Mouse (Mus musculus): ENCODE measurements around the gene Fxyd5. TPM values are rescaled to one million over a fixed set of nuclear protein-coding genes. Genes with fewer than 3 reads are reported as not detected.

Fxyd5 gene
- polyA plus RNA-seq, 2 experiments = 17.4 to 28.8 TPM

DNA sequence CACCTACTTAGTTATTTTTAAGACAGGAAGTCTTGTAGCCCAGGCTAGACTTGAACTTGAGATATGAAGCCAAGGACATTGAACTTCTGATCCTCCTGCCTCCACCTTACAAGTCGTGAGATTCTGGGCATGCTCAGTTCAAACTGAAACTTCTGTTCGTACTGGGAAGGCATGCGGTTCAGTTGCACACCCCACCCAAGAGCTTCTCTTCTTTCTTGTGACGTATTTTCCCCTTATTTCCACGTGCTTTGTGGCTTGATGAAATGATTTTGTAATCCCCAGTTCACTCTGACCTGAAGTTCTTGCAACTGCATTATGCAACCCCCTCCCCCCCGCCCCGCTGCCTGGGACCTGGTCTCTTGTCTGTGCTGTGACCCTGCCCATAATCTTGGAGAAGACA, 10.6 kb downstream of the Fxyd5 start:
- no peak for TF ChIP-seq POLR2A (IDR thresholded peaks at IDR 0.05; ENCODE audit: borderline replicate concordance, extremely low read depth, insufficient read depth, insufficient read length)
- H3K27ac ChIP-seq (replicated peaks; ENCODE audit: low read depth, low read length) = no peak overlapping the region
- no peaks in the 10 kb centered on the region for H3K9me3 ChIP-seq (ENCODE audit: control insufficient read depth, low read length)
- H3K4me2 ChIP-seq (replicated peaks; ENCODE audit: low read depth, low read length, severe bottlenecking) = no peak overlapping the region
- H3K4me1 ChIP-seq (ENCODE audit: control insufficient read depth, insufficient read depth, low read length) = no peaks in the 10 kb centered on the region; the same call in 1 of the 2 replicates
- no peaks in the 10 kb centered on the region for H3K36me3 ChIP-seq (ENCODE audit: control insufficient read depth, insufficient read depth, low read length)
- ATAC-seq (ENCODE audit: low FRiP score, low read depth) (no peak), DNase-seq (ENCODE audit: low spot score) (no peak)
- H3K27me3 ChIP-seq (ENCODE audit: control insufficient read depth, insufficient read depth, low read length) = no peaks in the 10 kb centered on the region
- no peak overlapping the region for H3K9ac ChIP-seq (ENCODE audit: low read depth, low read length, severe bottlenecking)
- H3K4me3 ChIP-seq (replicated peaks; ENCODE audit: low read length) = no peak overlapping the region
- 80% methylated on average over 7 of the region's 7 CpGs for WGBS

DNA sequence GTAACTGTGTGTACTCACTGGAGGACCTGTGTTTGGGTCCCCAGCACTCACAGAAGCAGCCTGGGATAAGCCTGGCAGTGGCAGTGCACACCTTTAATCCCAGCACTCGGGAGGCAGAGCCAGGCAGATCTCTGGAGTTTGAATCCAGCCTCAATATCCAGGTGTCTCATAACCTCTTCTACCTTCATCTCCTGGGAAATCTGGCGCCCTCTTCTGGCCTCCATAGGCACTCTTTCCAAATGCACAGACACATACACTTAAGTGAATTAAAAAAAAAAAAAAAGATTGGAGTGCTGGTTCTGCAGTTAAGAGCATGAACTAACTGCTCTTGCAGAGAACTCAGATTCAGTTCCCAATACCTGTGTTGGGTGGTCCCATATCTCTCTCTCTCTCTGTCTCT, 11.6 kb downstream of the Fxyd5 start:
- Histone ChIP-seq H3K4me2 (replicated peaks; ENCODE audit: low read depth, low read length, severe bottlenecking) (no peak overlapping the region), H3K4me1 (ENCODE audit: control insufficient read depth, insufficient read depth, low read length) (no peaks in the 10 kb centered on the region; the same call in 1 of the 2 replicates), H3K36me3 (ENCODE audit: control insufficient read depth, insufficient read depth, low read length) (no peaks in the 10 kb centered on the region), H3K4me3 (replicated peaks; ENCODE audit: low read length) (no peak overlapping the region), H3K9ac (ENCODE audit: low read depth, low read length, severe bottlenecking) (no peak overlapping the region), H3K27ac (replicated peaks; ENCODE audit: low read depth, low read length) (no peak overlapping the region), H3K27me3 (ENCODE audit: control insufficient read depth, insufficient read depth, low read length) (no peaks in the 10 kb centered on the region), H3K9me3 (ENCODE audit: control insufficient read depth, low read length) (no peaks in the 10 kb centered on the region)
- DNase-seq (ENCODE audit: low spot score) (no peak), ATAC-seq (ENCODE audit: low FRiP score, low read depth) (no peak)
- WGBS = 70% methylated on average over 2 of the region's 2 CpGs
- no peak for TF ChIP-seq POLR2A (IDR thresholded peaks at IDR 0.05; ENCODE audit: borderline replicate concordance, extremely low read depth, insufficient read depth, insufficient read length)

DNA sequence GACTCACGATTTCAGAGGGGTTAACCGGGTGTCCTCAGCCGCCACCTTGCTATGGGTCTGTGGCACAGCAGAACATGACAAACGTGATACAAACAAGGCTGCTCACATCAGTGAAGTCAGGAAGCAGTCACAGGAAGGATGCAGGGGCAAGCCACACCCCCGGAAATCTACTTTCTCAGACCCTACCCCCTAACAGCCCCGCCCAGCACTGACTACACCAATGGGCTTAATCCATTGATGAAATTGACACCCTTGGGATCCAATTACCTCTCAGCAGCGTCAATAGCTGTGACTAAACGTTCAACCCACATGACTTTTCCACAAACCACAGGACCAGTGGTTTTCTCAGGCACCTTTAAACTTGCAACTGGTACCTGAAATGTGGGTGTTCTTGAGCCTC, 13.7 kb downstream of the Fxyd5 start:
- Histone ChIP-seq H3K9ac (ENCODE audit: low read depth, low read length, severe bottlenecking) (no peak overlapping the region), H3K4me1 (ENCODE audit: control insufficient read depth, insufficient read depth, low read length) (no peaks in the 10 kb centered on the region), H3K4me3 (replicated peaks; ENCODE audit: low read length) (no peak overlapping the region), H3K36me3 (ENCODE audit: control insufficient read depth, insufficient read depth, low read length) (no peaks in the 10 kb centered on the region), H3K27me3 (ENCODE audit: control insufficient read depth, insufficient read depth, low read length) (no peaks in the 10 kb centered on the region), H3K9me3 (ENCODE audit: control insufficient read depth, low read length) (no peaks in the 10 kb centered on the region), H3K27ac (replicated peaks; ENCODE audit: low read depth, low read length) (no peak overlapping the region), H3K4me2 (replicated peaks; ENCODE audit: low read depth, low read length, severe bottlenecking) (no peak overlapping the region)
- 72% methylated on average over 8 of the region's 8 CpGs for WGBS
- ATAC-seq (ENCODE audit: low FRiP score, low read depth) (no peak), DNase-seq (ENCODE audit: low spot score) (no peak)
- no peak for TF ChIP-seq POLR2A (IDR thresholded peaks at IDR 0.05; ENCODE audit: borderline replicate concordance, extremely low read depth, insufficient read depth, insufficient read length)

DNA sequence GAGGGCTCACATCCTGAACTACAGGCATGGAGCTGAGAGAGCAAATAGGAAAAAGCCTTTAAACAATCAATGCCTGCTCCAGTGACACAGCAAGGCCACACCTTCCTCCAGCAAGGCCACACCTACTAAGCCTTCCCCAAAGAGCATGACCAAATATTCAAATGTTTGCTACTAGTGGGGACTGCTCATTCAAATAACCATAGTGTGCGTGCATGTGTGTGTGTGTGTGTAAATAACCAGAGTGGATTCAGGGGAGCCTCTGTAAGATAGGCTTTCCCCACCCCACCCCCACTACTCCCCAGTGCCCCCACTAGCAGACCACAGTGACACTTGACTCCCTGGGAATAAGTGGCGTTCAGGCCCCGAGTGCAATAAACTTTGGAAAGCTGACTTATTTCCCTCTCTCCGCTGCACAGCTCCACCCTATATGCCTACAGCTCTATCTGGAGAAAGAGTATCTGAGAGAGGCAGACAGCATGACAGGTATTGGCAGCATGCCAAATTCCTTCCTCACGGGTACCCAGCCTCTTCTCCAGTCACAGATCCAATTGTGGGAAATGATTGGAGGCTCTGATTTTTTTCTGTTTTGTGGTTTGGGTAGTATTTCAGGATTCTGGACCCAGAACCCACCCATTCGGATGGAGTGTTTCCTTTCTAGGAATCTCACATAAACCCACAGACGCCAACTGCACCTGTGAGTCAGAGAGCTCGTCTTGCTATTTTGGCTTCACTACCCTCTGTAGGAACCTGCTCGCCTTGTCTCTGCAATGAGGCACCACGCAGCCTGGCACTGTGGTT, 25.0 kb downstream of the Fxyd5 start:
- Histone ChIP-seq H3K9ac (ENCODE audit: low read depth, low read length, severe bottlenecking) (no peak overlapping the region), H3K27ac (replicated peaks; ENCODE audit: low read depth, low read length) (peak overlapping the region; percentile 8; the same call in 1 of the 2 replicates), H3K4me2 (replicated peaks; ENCODE audit: low read depth, low read length, severe bottlenecking) (no peak overlapping the region), H3K4me1 (ENCODE audit: control insufficient read depth, insufficient read depth, low read length) (peaks cover 5% of the 10 kb centered on the region; the same call in 1 of the 2 replicates), H3K27me3 (ENCODE audit: control insufficient read depth, insufficient read depth, low read length) (no peaks in the 10 kb centered on the region), H3K4me3 (replicated peaks; ENCODE audit: low read length) (no peak overlapping the region), H3K9me3 (ENCODE audit: control insufficient read depth, low read length) (no peaks in the 10 kb centered on the region), H3K36me3 (ENCODE audit: control insufficient read depth, insufficient read depth, low read length) (no peaks in the 10 kb centered on the region)
- DNase-seq (ENCODE audit: low spot score) = peak; percentile 84
- WGBS = 29% methylated on average over 10 of the region's 10 CpGs
- no peak for TF ChIP-seq POLR2A (IDR thresholded peaks at IDR 0.05; ENCODE audit: borderline replicate concordance, extremely low read depth, insufficient read depth, insufficient read length)
- ATAC-seq (ENCODE audit: low FRiP score, low read depth) = peak; percentile 76; the same call in 1 of the 2 replicates

DNA sequence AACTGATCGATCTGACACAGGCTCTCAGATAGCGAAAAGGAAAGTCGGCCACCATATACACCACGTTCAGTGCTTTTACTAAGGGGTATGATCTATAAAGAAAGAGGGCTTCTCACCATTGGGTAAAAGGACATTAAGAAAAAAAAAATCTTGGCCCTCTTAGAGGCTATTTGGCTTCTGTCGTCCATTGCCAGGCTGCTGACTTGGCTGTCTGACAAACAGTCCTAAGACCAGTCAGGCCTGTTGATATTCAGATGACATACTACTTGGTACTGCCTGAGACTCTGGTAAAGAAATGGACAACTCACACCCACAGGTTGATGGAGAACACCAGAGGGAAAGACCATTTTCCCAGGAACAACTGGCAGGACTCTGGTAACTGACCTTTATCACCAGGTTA, 29.3 kb downstream of the Fxyd5 start:
- DNase-seq (ENCODE audit: low spot score) (no peak), ATAC-seq (ENCODE audit: low FRiP score, low read depth) (no peak)
- Histone ChIP-seq H3K4me2 (replicated peaks; ENCODE audit: low read depth, low read length, severe bottlenecking) (no peak overlapping the region), H3K4me3 (replicated peaks; ENCODE audit: low read length) (no peak overlapping the region), H3K27me3 (ENCODE audit: control insufficient read depth, insufficient read depth, low read length) (no peaks in the 10 kb centered on the region), H3K27ac (replicated peaks; ENCODE audit: low read depth, low read length) (no peak overlapping the region), H3K36me3 (ENCODE audit: control insufficient read depth, insufficient read depth, low read length) (no peaks in the 10 kb centered on the region), H3K9me3 (ENCODE audit: control insufficient read depth, low read length) (no peaks in the 10 kb centered on the region), H3K4me1 (ENCODE audit: control insufficient read depth, insufficient read depth, low read length) (peaks cover 5% of the 10 kb centered on the region; the same call in 1 of the 2 replicates), H3K9ac (ENCODE audit: low read depth, low read length, severe bottlenecking) (no peak overlapping the region)
- TF ChIP-seq POLR2A (IDR thresholded peaks at IDR 0.05; ENCODE audit: borderline replicate concordance, extremely low read depth, insufficient read depth, insufficient read length) = no peak
- WGBS = 85% methylated on average over 5 of the region's 5 CpGs
